Mouse (Mus musculus): ENCODE results near the gene Chac1. TPM values are rescaled to one million over a fixed set of nuclear protein-coding genes. Genes with fewer than 3 reads are reported as not detected.

The Chac1 gene
- polyA plus RNA-seq, 1 experiment from 2014 or later, result 0.90 TPM

- Histone ChIP-seq H3K36me3 (ENCODE audit: control insufficient read depth, insufficient read depth, low read length) (peaks cover 17% of the 10 kb centered on the region; the same call in 1 of the 2 replicates), H3K27me3 (ENCODE audit: control insufficient read depth, insufficient read depth, low read length) (no peaks in the 10 kb centered on the region), H3K9me3 (ENCODE audit: control insufficient read depth, low read length) (no peaks in the 10 kb centered on the region), H3K27ac (ENCODE audit: low read depth, low read length) (no peak overlapping the region), H3K4me1 (replicated peaks; ENCODE audit: control insufficient read depth, insufficient read depth, low read length) (no peaks in the 10 kb centered on the region), H3K4me2 (ENCODE audit: low read depth, low read length, severe bottlenecking) (no peak overlapping the region), H3K9ac (ENCODE audit: low read length) (no peak overlapping the region), H3K4me3 (ENCODE audit: low read depth, low read length) (no peak overlapping the region)
- WGBS, result 87% methylated on average over 3 of the region's 3 CpGs
- no peak for ATAC-seq (replicated peaks; ENCODE audit: low FRiP score)
- no peak for DNase-seq (ENCODE audit: low spot score)
These were observed 26.8 kb downstream of the Chac1 start for GRCm38 (mm10) chr2:119377826-119378225.

- peaks cover 9% of the 10 kb centered on the region; the same call in 1 of the 2 replicates for H3K36me3 ChIP-seq (ENCODE audit: control insufficient read depth, insufficient read depth, low read length)
- 90% methylated on average over 3 of the region's 3 CpGs for WGBS
These were observed 28.4 kb downstream of the Chac1 start for GRCm38 (mm10) chr2:119379455-119379854.

GRCm38 (mm10) chr2:119388266-119388665 is 37.2 kb downstream of the Chac1 start:
- no peak for DNase-seq (ENCODE audit: low spot score)
- Histone ChIP-seq H3K4me2 (ENCODE audit: low read depth, low read length, severe bottlenecking) (no peak overlapping the region), H3K9ac (ENCODE audit: low read length) (no peak overlapping the region), H3K4me3 (ENCODE audit: low read depth, low read length) (no peak overlapping the region), H3K27me3 (ENCODE audit: control insufficient read depth, insufficient read depth, low read length) (no peaks in the 10 kb centered on the region), H3K9me3 (ENCODE audit: control insufficient read depth, low read length) (no peaks in the 10 kb centered on the region), H3K4me1 (replicated peaks; ENCODE audit: control insufficient read depth, insufficient read depth, low read length) (no peaks in the 10 kb centered on the region), H3K36me3 (ENCODE audit: control insufficient read depth, insufficient read depth, low read length) (no peaks in the 10 kb centered on the region), H3K27ac (ENCODE audit: low read depth, low read length) (no peak overlapping the region)
- 90% methylated on average over 1 of the region's 1 CpGs for WGBS
- no peak for ATAC-seq (replicated peaks; ENCODE audit: low FRiP score)

More at GRCm38 (mm10) chr2:119379455-119379854, 28.4 kb downstream of the Chac1 start:
- ATAC-seq (replicated peaks; ENCODE audit: low FRiP score), result no peak
- Histone ChIP-seq H3K9ac (ENCODE audit: low read length) (no peak overlapping the region), H3K4me3 (ENCODE audit: low read depth, low read length) (no peak overlapping the region), H3K27me3 (ENCODE audit: control insufficient read depth, insufficient read depth, low read length) (no peaks in the 10 kb centered on the region), H3K4me2 (ENCODE audit: low read depth, low read length, severe bottlenecking) (no peak overlapping the region), H3K27ac (ENCODE audit: low read depth, low read length) (no peak overlapping the region), H3K9me3 (ENCODE audit: control insufficient read depth, low read length) (no peaks in the 10 kb centered on the region), H3K4me1 (replicated peaks; ENCODE audit: control insufficient read depth, insufficient read depth, low read length) (no peaks in the 10 kb centered on the region)
- DNase-seq (ENCODE audit: low spot score), result no peak

GRCm38 (mm10) chr2:119389992-119390391 is 39.0 kb downstream of the Chac1 start:
- Histone ChIP-seq H3K27me3 (ENCODE audit: control insufficient read depth, insufficient read depth, low read length) (no peaks in the 10 kb centered on the region), H3K4me3 (ENCODE audit: low read depth, low read length) (no peak overlapping the region), H3K9me3 (ENCODE audit: control insufficient read depth, low read length) (no peaks in the 10 kb centered on the region), H3K36me3 (ENCODE audit: control insufficient read depth, insufficient read depth, low read length) (no peaks in the 10 kb centered on the region), H3K9ac (ENCODE audit: low read length) (no peak overlapping the region), H3K4me2 (ENCODE audit: low read depth, low read length, severe bottlenecking) (no peak overlapping the region), H3K4me1 (replicated peaks; ENCODE audit: control insufficient read depth, insufficient read depth, low read length) (no peaks in the 10 kb centered on the region), H3K27ac (ENCODE audit: low read depth, low read length) (no peak overlapping the region)
- no peak for DNase-seq (ENCODE audit: low spot score)
- 94% methylated on average over 4 of the region's 4 CpGs for WGBS
- no peak for ATAC-seq (replicated peaks; ENCODE audit: low FRiP score)

GRCm38 (mm10) chr2:119398252-119398651 is 47.2 kb downstream of the Chac1 start:
- H3K36me3 ChIP-seq (ENCODE audit: control insufficient read depth, insufficient read depth, low read length), result no peaks in the 10 kb centered on the region
- WGBS, result 90% methylated on average over 5 of the region's 5 CpGs
- no peak for ATAC-seq (replicated peaks; ENCODE audit: low FRiP score)

GRCm38 (mm10) chr2:119398665-119399064 is 47.6 kb downstream of the Chac1 start:
- WGBS, result 89% methylated on average over 1 of the region's 1 CpGs

More at GRCm38 (mm10) chr2:119398252-119398651, 47.2 kb downstream of the Chac1 start:
- H3K4me1 ChIP-seq (replicated peaks; ENCODE audit: control insufficient read depth, insufficient read depth, low read length), result no peaks in the 10 kb centered on the region
- DNase-seq (ENCODE audit: low spot score), result no peak
- H3K27me3 ChIP-seq (ENCODE audit: control insufficient read depth, insufficient read depth, low read length), result no peaks in the 10 kb centered on the region
- H3K27ac ChIP-seq (ENCODE audit: low read depth, low read length), result no peak overlapping the region
- no peak overlapping the region for H3K4me3 ChIP-seq (ENCODE audit: low read depth, low read length)
- no peaks in the 10 kb centered on the region for H3K9me3 ChIP-seq (ENCODE audit: control insufficient read depth, low read length)
- H3K9ac ChIP-seq (ENCODE audit: low read length), result no peak overlapping the region
- no peak overlapping the region for H3K4me2 ChIP-seq (ENCODE audit: low read depth, low read length, severe bottlenecking)

GRCm38 (mm10) chr2:119399313-119399712 is 48.3 kb downstream of the Chac1 start:
- no peaks in the 10 kb centered on the region for H3K36me3 ChIP-seq (ENCODE audit: control insufficient read depth, insufficient read depth, low read length)
- no peaks in the 10 kb centered on the region for H3K9me3 ChIP-seq (ENCODE audit: control insufficient read depth, low read length)
- H3K27me3 ChIP-seq (ENCODE audit: control insufficient read depth, insufficient read depth, low read length), result no peaks in the 10 kb centered on the region
- H3K9ac ChIP-seq (ENCODE audit: low read length), result no peak overlapping the region
- ATAC-seq (replicated peaks; ENCODE audit: low FRiP score) (no peak), DNase-seq (ENCODE audit: low spot score) (no peak)
- no peaks in the 10 kb centered on the region for H3K4me1 ChIP-seq (replicated peaks; ENCODE audit: control insufficient read depth, insufficient read depth, low read length)
- no peak overlapping the region for H3K27ac ChIP-seq (ENCODE audit: low read depth, low read length)
- H3K4me2 ChIP-seq (ENCODE audit: low read depth, low read length, severe bottlenecking), result no peak overlapping the region
- no peak overlapping the region for H3K4me3 ChIP-seq (ENCODE audit: low read depth, low read length)

More at GRCm38 (mm10) chr2:119398665-119399064, 47.6 kb downstream of the Chac1 start:
- Histone ChIP-seq H3K27ac (ENCODE audit: low read depth, low read length) (no peak overlapping the region), H3K9ac (ENCODE audit: low read length) (no peak overlapping the region), H3K36me3 (ENCODE audit: control insufficient read depth, insufficient read depth, low read length) (no peaks in the 10 kb centered on the region), H3K4me2 (ENCODE audit: low read depth, low read length, severe bottlenecking) (no peak overlapping the region), H3K4me1 (replicated peaks; ENCODE audit: control insufficient read depth, insufficient read depth, low read length) (no peaks in the 10 kb centered on the region), H3K27me3 (ENCODE audit: control insufficient read depth, insufficient read depth, low read length) (no peaks in the 10 kb centered on the region), H3K4me3 (ENCODE audit: low read depth, low read length) (no peak overlapping the region), H3K9me3 (ENCODE audit: control insufficient read depth, low read length) (no peaks in the 10 kb centered on the region)
- no peak for ATAC-seq (replicated peaks; ENCODE audit: low FRiP score)
- no peak for DNase-seq (ENCODE audit: low spot score)

Other genes starting within 250 kb of the Chac1 start
- gene Rad51, start 238.4 kb upstream of the Chac1 start, polyA plus RNA-seq (2014; fragmentation: Nextera tagmentation; extraction: Ambion mirVana), result 84.2 and 91.2 TPM in 2 replicates
- gene Rmdn3, start 194.2 kb upstream of the Chac1 start, polyA plus RNA-seq (2014; fragmentation: Nextera tagmentation; extraction: Ambion mirVana), result 52.2 and 53.6 TPM in 2 replicates
- 2.7 and 4.1 TPM in 2 replicates for gene Gchfr, start 183.5 kb upstream of the Chac1 start, polyA plus RNA-seq (2014; fragmentation: Nextera tagmentation; extraction: Ambion mirVana)
- gene Gm14137, start 176.7 kb upstream of the Chac1 start, polyA plus RNA-seq (2014; fragmentation: Nextera tagmentation; extraction: Ambion mirVana), result 0.28 and 0.29 TPM in 2 replicates
- gene Zfyve19, start 142.6 kb upstream of the Chac1 start, polyA plus RNA-seq (2014; fragmentation: Nextera tagmentation; extraction: Ambion mirVana), result 41.7 and 53.2 TPM in 2 replicates
- gene Dnajc17, start 142.4 kb upstream of the Chac1 start, polyA plus RNA-seq (2014; fragmentation: Nextera tagmentation; extraction: Ambion mirVana), result 26.6 and 27.1 TPM in 2 replicates
- not detected in 2 replicates for gene Ppp1r14d, start 121.3 kb upstream of the Chac1 start, polyA plus RNA-seq (2014; fragmentation: Nextera tagmentation; extraction: Ambion mirVana)
- gene Spint1, start 113.9 kb upstream of the Chac1 start, polyA plus RNA-seq (2014; fragmentation: Nextera tagmentation; extraction: Ambion mirVana), result 2.2 and 2.8 TPM in 2 replicates
- gene Rhov, start 80.0 kb upstream of the Chac1 start, polyA plus RNA-seq (2014; fragmentation: Nextera tagmentation; extraction: Ambion mirVana), result 0.83 and 0.90 TPM in 2 replicates
- gene Vps18, start 62.5 kb upstream of the Chac1 start, polyA plus RNA-seq (2014; fragmentation: Nextera tagmentation; extraction: Ambion mirVana), result 18.5 and 20.5 TPM in 2 replicates
- 2.8 and 3.7 TPM in 2 replicates for gene Dll4, start 25.4 kb upstream of the Chac1 start, polyA plus RNA-seq (2014; fragmentation: Nextera tagmentation; extraction: Ambion mirVana)
- gene Ino80, start 126.5 kb downstream of the Chac1 start, polyA plus RNA-seq (2014; fragmentation: Nextera tagmentation; extraction: Ambion mirVana), result 6.2 and 6.5 TPM in 2 replicates
- 0.13 and 0.59 TPM in 2 replicates for gene Exd1, start 196.4 kb downstream of the Chac1 start, polyA plus RNA-seq (2014; fragmentation: Nextera tagmentation; extraction: Ambion mirVana)
- gene Chp1, start 196.5 kb downstream of the Chac1 start, polyA plus RNA-seq (2014; fragmentation: Nextera tagmentation; extraction: Ambion mirVana), result 56.6 and 61.0 TPM in 2 replicates